Mouse (Mus musculus) common myeloid progenitor, adult 5-6 weeks (primary cell): ENCODE results near the gene Tnfrsf11a. TPM values are rescaled to one million over a fixed set of nuclear protein-coding genes. Genes with fewer than 3 reads are reported as not detected.
"Not testable (repeated sequence)": the region's sequence is repeated elsewhere in the genome, so short reads cannot be mapped to it uniquely, and the experiment has no call there.

Source experiments
- ATAC-seq: replicated peaks from 2 replicates; pipeline ENCODE4 v1.8.0; 2016; ENCODE audit warnings: low read depth, mild to moderate bottlenecking, moderate TSS enrichment, inconsistent platforms; ENCODE audit not compliant: poor library complexity, severe bottlenecking
- total RNA-seq: library from RNA; stranded (forward); fragments of 200-1000, 187-1606 nt; gene quantifications from 2 replicates; pipeline ENCODE4 v1.2.3, GENCODE M21; 2017

The Tnfrsf11a gene
- 0.32 TPM in 1 of 2 replicates, not detected in the other for total RNA-seq

- ATAC-seq = peak; percentile 45
Observed at GRCm38 (mm10) chr1:105780457-105781364, at the start of gene Tnfrsf11a. Gene Tnfrsf11a (plus strand): TSS chr1:105780718.

GRCm38 (mm10) chr1:105735318-105735717 is 45.2 kb upstream of the Tnfrsf11a start:
- peak; percentile 87 for ATAC-seq

- ATAC-seq = no peak
Observed at GRCm38 (mm10) chr1:105738334-105738733, 42.2 kb upstream of the Tnfrsf11a start.

DNA sequence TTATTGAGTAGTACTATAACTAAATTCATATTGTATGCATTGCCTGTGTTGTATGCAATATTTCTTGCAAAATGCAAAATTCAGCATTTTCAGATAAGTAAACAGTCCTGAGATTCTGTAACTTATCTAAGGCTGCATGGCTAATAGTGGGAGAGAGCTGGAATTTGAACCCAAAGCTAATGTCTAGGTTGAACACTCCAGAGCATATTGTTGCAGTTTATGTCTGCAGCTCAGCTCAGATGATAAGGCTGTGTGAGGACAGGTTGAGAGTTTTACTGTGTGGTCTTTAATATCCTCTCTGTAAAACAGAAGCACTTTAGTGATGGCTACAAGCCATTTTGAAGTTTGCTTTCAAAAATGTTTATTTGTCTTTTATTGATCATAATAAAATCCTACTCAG is 41.0 kb upstream of the Tnfrsf11a start:
- ATAC-seq = no peak

DNA sequence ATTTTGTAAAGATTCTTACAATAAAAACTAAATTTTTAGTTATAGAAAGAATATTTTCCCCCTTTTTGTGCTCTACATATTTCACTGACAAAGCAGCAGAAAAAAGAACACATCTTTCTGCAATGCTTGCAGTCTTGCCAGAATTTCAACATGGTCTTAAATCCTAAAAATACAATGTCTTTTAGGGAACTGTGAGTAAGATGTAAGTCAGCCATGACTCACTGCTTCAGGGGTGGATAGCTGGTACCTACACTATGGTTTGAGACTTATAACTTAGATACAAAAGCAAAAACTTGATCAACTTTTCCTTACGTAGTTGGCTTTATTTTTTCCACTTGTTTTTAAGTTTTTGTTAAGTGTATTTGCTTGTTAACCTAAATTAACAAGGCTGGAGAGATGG is 38.0 kb upstream of the Tnfrsf11a start:
- ATAC-seq = no peak

DNA sequence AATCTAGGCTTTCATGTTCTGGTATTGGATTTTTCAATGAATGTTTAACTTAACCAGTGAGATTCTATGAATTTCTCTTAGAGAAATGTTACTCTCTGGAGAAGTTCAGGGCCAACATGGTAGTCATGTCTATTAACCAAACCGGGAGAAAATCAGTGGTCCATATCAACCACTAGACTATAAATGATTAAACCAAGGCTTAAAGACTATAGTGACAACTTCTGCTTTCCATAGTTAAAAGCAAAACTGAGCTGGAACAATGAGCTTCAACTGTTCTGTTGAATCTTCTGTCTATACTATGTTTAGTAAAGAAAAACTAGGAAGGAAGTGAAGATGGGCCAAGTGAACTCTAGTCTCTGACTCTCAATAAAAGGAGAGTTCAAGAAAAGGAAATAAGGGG is 34.1 kb upstream of the Tnfrsf11a start:
- ATAC-seq = peak; percentile 73

- peak; percentile 29; the same call in 1 of the 2 replicates for ATAC-seq
Observed at GRCm38 (mm10) chr1:105746858-105747596, 33.5 kb upstream of the Tnfrsf11a start.

DNA sequence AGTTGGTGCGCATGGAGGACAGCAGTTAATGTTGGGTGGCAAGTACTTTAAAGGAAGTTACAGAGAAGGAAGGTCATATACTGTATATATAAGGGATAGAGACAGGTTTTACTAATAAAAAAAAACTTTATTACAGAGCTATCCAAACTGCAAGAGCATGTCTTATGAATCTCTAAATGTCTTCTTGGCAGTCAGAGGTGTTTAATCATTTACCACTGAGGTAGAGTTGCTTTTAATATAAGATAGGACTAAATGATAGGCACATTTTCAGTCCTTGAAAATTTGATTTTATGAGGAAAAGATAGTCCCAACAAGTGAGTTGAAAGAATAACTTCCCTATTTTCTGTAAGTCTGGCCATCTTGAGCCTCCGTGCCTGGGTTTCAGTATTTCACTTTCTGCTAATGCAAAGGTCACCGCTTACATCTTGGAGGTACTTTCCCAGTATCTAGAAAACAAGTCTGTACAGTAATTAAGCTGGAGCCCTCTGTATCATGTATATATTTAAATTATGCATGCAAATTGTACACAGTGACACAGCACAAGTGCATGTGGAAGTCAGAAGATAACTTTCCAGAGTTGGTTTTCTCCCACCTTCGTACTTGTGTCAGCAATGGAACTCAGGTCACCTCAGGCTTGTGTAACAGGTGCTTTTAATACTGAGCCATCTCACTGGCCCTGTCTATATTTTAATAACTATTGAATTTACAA is 32.3 kb upstream of the Tnfrsf11a start:
- no peak for ATAC-seq

GRCm38 (mm10) chr1:105752196-105752595 is 28.3 kb upstream of the Tnfrsf11a start:
- ATAC-seq = peak; percentile 63

GRCm38 (mm10) chr1:105752944-105753343 is 27.6 kb upstream of the Tnfrsf11a start:
- no peak for ATAC-seq

GRCm38 (mm10) chr1:105758798-105759197 is 21.7 kb upstream of the Tnfrsf11a start:
- no peak for ATAC-seq

DNA sequence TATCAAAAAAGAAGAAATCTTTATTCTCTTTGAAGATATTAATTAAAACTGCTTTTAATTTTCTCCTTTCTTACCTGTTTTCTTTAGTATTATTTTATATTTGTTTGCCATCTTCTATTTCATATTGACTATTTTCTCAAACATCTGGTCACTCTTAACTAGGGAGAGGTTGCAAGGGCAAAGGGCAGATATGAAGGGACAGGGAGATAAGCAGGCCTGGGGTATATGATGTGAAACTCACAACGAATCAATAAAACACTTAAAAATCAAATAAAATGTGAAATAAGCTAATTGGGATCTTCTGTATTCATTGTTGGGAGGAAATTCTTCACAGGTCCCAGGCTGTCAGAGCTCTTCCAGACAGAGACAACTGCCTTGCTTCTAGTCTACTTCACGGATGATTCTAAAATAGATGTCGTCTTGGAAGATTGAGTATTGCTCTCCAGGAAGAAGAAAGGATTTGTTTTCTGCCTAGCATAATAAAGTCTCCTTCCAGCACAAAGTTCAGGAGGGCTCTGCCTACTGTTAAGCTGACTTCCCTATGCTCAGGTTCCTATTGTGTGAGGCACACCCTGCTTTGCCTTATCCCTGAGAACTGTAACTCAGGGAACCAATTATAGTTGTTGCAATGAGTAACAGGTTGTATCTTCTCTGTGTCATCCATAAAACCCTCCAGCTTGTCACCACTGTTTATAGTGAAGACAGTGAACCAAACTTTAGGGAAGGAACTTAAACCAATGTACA is 20.9 kb upstream of the Tnfrsf11a start:
- ATAC-seq = no peak

- ATAC-seq = no peak
Observed at GRCm38 (mm10) chr1:105765586-105765985, 14.9 kb upstream of the Tnfrsf11a start.

DNA sequence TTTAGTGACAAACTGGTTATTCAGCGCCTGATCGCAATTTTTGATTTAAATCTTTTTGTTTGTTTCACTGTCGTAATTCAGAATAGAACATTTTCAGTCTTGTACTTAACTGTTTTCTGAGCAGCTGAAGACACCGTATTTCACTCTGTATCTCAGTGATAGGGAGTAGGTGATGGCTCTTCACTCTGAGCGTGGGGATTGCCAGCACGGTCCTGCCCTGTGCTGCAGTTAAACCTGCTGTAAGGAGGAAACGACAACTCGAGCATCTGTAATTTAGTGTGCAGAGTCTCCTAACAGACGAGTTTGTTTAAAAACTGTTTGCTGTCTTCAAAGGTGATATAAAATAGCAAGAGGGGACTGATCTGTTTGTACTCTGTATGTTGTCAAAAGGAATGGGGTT is 14.4 kb upstream of the Tnfrsf11a start:
- not testable (repeated sequence) for ATAC-seq

- ATAC-seq = no peak
Observed at GRCm38 (mm10) chr1:105768397-105768796, 12.1 kb upstream of the Tnfrsf11a start.

DNA sequence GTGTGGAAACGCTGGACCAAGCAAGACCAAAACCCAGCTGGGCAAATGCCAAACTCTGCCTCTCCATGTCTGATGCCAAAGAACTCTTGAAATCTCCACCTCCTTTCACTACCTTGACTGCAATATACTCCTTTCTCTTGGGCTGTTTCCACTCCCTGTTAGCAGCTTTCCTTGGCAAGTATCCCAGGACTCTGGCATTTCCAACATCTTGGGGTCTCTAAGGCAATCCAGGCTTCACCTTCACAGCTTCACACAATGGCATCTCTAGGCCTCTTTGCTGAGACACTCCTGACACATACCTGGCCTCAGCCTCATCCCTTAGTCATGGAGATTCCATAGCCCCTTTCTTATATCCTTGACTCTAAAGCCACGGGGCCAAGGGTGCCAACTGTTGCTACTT is 9.8 kb upstream of the Tnfrsf11a start:
- ATAC-seq = no peak

GRCm38 (mm10) chr1:105776426-105776825 is 4.1 kb upstream of the Tnfrsf11a start:
- ATAC-seq = no peak

- peak; percentile 58 for ATAC-seq
Observed at GRCm38 (mm10) chr1:105780079-105780456, 450 bp upstream of the Tnfrsf11a start.

GRCm38 (mm10) chr1:105781391-105782146 is 1.1 kb downstream of the Tnfrsf11a start:
- no peak for ATAC-seq
